Mouse (Mus musculus): ENCODE data around the gene Hsd17b14. TPM values are rescaled to one million over a fixed set of nuclear protein-coding genes. Genes with fewer than 3 reads are reported as not detected.

Hsd17b14 gene
- 1.1 and 3.2 TPM in 2 replicates for polyA plus RNA-seq (2015; fragmentation: Nextera tagmentation; extraction: Ambion mirVana)

DNA sequence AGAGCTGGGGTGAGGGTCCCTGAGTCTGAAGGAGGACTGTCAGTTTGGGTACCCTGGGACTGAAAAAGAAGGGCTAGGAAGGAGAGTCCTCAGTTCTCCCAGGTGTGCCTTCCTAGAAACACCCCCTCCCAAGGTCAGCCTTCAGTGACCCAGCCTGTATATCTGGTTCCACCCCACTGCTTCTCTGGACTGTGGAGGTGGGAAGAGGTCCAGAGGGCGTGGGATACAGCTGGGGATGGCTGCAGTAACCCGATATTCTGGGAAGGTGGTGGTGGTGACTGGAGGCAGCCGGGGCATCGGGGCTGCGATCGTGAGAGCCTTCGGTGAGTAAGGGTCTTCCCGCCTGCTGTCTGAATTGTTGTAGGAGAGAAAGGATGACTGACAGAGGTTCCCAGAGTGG is at the start of gene Hsd17b14:
Gene Hsd17b14 (plus strand): TSS at position 150 of the 400 bp plus-strand sequence.

DNA sequence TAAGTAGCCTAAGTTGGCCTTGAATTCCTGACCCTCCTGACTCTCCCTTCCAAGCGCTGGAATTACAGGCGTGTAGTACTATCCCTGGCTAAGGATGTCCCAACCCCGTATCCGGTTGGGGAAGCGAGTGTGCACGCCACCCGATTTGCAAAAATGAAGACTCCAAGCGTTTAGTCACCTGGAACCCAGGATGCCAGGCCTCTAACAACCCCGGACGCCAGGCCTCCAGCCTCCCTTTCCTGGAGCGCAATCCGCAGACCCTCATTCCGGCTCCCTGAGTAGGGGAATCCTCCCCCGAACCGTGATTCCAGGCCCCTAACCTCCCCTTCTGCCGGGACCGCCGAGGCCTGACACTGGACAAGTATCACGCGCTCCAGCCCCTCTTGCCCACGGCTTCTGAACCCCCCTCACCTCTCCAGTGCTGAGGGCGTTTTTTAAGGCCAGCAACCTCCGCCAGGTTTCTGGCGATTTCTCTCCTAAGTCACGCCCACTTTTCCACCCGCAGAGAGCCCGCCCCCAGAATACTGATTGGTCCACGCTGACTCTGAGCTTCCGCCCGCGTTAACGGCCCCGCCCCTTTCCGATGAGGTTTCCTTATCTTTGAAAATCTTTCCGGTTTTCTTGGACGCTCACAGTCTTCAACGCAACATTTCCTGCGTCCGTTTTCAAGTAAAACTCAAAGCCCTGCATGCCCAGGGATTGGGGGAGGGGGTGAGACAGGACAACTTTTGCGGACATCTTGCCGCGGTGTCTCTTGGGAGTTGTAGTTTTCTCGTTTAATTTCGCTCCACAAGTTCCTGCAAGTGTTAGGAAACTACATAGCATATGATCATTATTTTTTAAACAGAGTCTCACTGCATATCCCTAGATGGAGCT is 44.5 kb upstream of the Hsd17b14 start, which contains the start of gene Nucb1:
Gene Nucb1 (minus strand): TSS at position 495 of the 876 bp plus-strand sequence.

DNA sequence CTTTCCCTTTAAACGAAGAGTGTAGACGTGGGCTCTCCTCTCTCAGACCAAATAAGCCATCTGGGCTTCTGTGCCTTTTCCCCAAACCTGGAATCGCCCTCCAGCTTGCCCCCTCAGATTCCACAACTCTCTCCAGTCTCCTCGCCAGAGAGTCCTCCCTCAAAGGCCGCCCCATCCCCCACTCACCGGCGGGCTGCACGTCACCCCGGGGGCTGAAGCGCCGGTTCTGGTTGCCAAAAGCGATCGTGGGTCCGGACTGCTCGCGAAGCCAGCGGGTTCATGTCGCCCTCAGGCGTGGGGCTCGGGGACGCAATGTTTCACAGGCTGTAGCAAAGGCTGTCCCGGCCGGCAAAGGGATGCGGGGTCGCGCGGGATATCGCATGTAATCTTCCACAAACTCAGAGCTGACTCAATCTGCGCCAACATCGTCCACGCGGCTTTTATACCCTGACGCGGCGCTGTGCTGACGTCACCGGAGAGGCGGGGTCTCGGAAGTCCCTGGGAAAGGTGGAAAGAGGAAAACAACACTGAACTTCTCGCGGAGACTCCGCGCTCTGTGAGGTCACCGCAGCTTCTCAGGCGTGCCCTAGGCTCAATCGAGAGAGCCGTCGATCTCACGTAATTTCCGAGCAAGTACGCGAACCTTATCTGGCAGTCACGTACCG is 28.8 kb upstream of the Hsd17b14 start, which contains the start of the genes Ppp1r15a and Plekha4:
Gene Ppp1r15a (minus strand): TSS at position 460 of the 665 bp plus-strand sequence.
Gene Plekha4 (plus strand): TSS at position 522 of the 665 bp plus-strand sequence.

DNA sequence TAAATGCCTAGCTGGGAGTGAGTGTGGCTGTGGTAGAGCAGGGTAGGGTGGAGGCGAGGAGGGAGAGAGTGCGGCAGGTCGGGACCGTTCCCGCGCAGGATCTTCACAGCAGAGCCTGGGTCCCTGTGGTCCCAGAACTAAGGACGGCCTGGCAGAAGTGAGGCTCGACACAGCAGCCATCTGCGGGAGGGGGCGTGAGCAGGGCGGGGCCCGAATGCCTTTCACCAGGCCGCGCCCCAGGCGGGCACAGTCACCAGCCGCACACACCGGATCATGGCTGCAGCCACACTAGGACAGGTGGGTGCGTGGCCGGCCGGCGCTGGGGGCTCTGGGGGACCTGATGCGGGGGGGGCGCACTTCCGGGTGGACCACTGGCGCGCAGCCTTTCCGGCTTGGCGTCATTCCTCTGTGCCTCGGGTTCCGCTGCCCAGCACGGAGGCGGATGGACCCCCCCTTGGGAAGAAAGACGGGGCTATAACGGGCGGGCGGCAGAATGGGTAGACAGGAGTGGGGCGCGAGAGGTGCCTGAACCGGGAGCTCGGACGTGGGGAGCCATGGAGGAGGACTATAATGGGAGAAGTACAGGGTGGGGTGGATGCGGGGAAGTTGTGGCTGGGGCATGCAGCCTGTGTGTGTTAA is 15.5 kb downstream of the Hsd17b14 start, which contains the start of gene Bcat2:
Gene Bcat2 (plus strand): TSS at position 51 of the 639 bp plus-strand sequence.

DNA sequence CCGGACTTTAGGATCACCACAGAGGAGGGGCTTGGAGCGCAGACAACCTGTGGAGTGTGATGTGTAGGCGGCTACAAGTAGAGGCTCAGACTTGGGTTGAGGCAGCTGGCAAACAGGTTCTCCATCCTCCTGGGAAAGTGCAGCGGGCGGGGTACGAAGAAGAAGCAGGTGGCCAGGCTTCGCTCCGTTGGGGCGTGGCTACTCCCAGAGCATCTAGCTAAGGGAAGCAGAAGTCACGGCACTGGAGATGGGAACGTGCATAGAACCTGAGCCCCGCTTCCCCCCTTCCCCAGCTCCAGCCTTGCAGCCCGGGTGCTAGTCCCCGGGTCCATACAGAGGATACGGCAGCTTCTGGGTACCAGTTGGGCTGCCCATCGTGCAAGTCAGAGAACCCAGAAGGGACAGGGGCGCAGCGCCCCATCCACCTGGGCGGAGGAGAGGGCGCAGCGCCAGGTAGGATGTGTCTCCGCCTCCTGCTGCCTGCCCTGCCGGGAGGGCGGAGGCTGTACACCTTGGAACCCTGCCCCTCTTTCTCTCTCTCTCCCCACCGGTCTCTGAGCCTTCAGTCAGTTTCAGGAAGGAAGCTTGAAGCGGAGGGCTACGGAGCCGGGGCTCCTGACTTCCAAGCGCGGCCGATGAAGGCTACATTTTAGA is 62.5 kb downstream of the Hsd17b14 start, which contains the start of gene Fut1:
Gene Fut1 (plus strand): TSS at position 248 of the 654 bp plus-strand sequence.

Other genes with a start within 250 kb of the Hsd17b14 start
- gene Trpm4, start 221.1 kb upstream of the Hsd17b14 start, polyA plus RNA-seq (2015; fragmentation: Nextera tagmentation; extraction: Ambion mirVana) = 12.4 and 14.0 TPM in 2 replicates
- 0.54 and 1.4 TPM in 2 replicates for gene Hrc, start 219.6 kb upstream of the Hsd17b14 start, polyA plus RNA-seq (2015; fragmentation: Nextera tagmentation; extraction: Ambion mirVana)
- gene Ppfia3, start 187.9 kb upstream of the Hsd17b14 start, polyA plus RNA-seq (2015; fragmentation: Nextera tagmentation; extraction: Ambion mirVana) = 2.6 and 3.3 TPM in 2 replicates
- gene Lin7b, start 184.3 kb upstream of the Hsd17b14 start, polyA plus RNA-seq (2015; fragmentation: Nextera tagmentation; extraction: Ambion mirVana) = 3.1 and 3.2 TPM in 2 replicates
- gene Snrnp70, start 159.2 kb upstream of the Hsd17b14 start, polyA plus RNA-seq (2015; fragmentation: Nextera tagmentation; extraction: Ambion mirVana) = 67.6 and 113 TPM in 2 replicates
- gene Kcna7, start 149.2 kb upstream of the Hsd17b14 start, polyA plus RNA-seq (2015; fragmentation: Nextera tagmentation; extraction: Ambion mirVana) = 0.06 and 0.09 TPM in 2 replicates
- 0.44 and 0.46 TPM in 2 replicates for gene Ntf5, start 141.2 kb upstream of the Hsd17b14 start, polyA plus RNA-seq (2015; fragmentation: Nextera tagmentation; extraction: Ambion mirVana)
- not detected in 2 replicates for gene Lhb, start 134.1 kb upstream of the Hsd17b14 start, polyA plus RNA-seq (2015; fragmentation: Nextera tagmentation; extraction: Ambion mirVana)
- gene Gys1, start 120.0 kb upstream of the Hsd17b14 start, polyA plus RNA-seq (2015; fragmentation: Nextera tagmentation; extraction: Ambion mirVana) = 7.8 and 11.6 TPM in 2 replicates
- 45.5 and 60.2 TPM in 2 replicates for gene Ruvbl2, start 116.8 kb upstream of the Hsd17b14 start, polyA plus RNA-seq (2015; fragmentation: Nextera tagmentation; extraction: Ambion mirVana)
- 4,437 and 5,089 TPM in 2 replicates for gene Ftl1, start 95.0 kb upstream of the Hsd17b14 start, polyA plus RNA-seq (2015; fragmentation: Nextera tagmentation; extraction: Ambion mirVana)
- gene Bax, start 88.0 kb upstream of the Hsd17b14 start, polyA plus RNA-seq (2015; fragmentation: Nextera tagmentation; extraction: Ambion mirVana) = 172 and 189 TPM in 2 replicates
- 0.33 and 0.91 TPM in 2 replicates for gene Tulp2, start 73.0 kb upstream of the Hsd17b14 start, polyA plus RNA-seq (2015; fragmentation: Nextera tagmentation; extraction: Ambion mirVana)
- gene Gm45808, start 68.1 kb upstream of the Hsd17b14 start, polyA plus RNA-seq (2015; fragmentation: Nextera tagmentation; extraction: Ambion mirVana) = 0.35 and 0.77 TPM in 2 replicates
- gene Dhdh, start 66.1 kb upstream of the Hsd17b14 start, polyA plus RNA-seq (2015; fragmentation: Nextera tagmentation; extraction: Ambion mirVana) = 9.9 and 22.7 TPM in 2 replicates
- gene Nucb1, start 44.5 kb upstream of the Hsd17b14 start, polyA plus RNA-seq (2015; fragmentation: Nextera tagmentation; extraction: Ambion mirVana) = 163 and 205 TPM in 2 replicates
- 25.5 and 32.7 TPM in 2 replicates for gene Ppp1r15a, start 28.6 kb upstream of the Hsd17b14 start, polyA plus RNA-seq (2015; fragmentation: Nextera tagmentation; extraction: Ambion mirVana)
- gene Plekha4, start 28.6 kb upstream of the Hsd17b14 start, polyA plus RNA-seq (2015; fragmentation: Nextera tagmentation; extraction: Ambion mirVana) = 8.4 and 12.0 TPM in 2 replicates
- 58.9 and 92.5 TPM in 2 replicates for gene Bcat2, start 15.3 kb downstream of the Hsd17b14 start, polyA plus RNA-seq (2015; fragmentation: Nextera tagmentation; extraction: Ambion mirVana)
- 0.57 and 1.8 TPM in 2 replicates for gene Fgf21, start 60.6 kb downstream of the Hsd17b14 start, polyA plus RNA-seq (2015; fragmentation: Nextera tagmentation; extraction: Ambion mirVana)
- 0.17 TPM in 1 of 2 replicates, not detected in the other for gene Fut1, start 62.4 kb downstream of the Hsd17b14 start, polyA plus RNA-seq (2015; fragmentation: Nextera tagmentation; extraction: Ambion mirVana)
- gene Izumo1, start 66.9 kb downstream of the Hsd17b14 start, polyA plus RNA-seq (2015; fragmentation: Nextera tagmentation; extraction: Ambion mirVana) = 0.21 and 0.27 TPM in 2 replicates
- 7.4 and 12.5 TPM in 2 replicates for gene Rasip1, start 72.6 kb downstream of the Hsd17b14 start, polyA plus RNA-seq (2015; fragmentation: Nextera tagmentation; extraction: Ambion mirVana)
- 5.8 and 7.0 TPM in 2 replicates for gene Mamstr, start 85.1 kb downstream of the Hsd17b14 start, polyA plus RNA-seq (2015; fragmentation: Nextera tagmentation; extraction: Ambion mirVana)
- 0.12 and 0.36 TPM in 2 replicates for gene Fut2, start 111.5 kb downstream of the Hsd17b14 start, polyA plus RNA-seq (2015; fragmentation: Nextera tagmentation; extraction: Ambion mirVana)
- gene Ntn5, start 129.1 kb downstream of the Hsd17b14 start, polyA plus RNA-seq (2015; fragmentation: Nextera tagmentation; extraction: Ambion mirVana) = 0.25 TPM in 1 of 2 replicates, not detected in the other
- gene Sec1, start 139.5 kb downstream of the Hsd17b14 start, polyA plus RNA-seq (2015; fragmentation: Nextera tagmentation; extraction: Ambion mirVana) = 0.14 and 0.33 TPM in 2 replicates
- gene Car11, start 144.9 kb downstream of the Hsd17b14 start, polyA plus RNA-seq (2015; fragmentation: Nextera tagmentation; extraction: Ambion mirVana) = 8.4 and 17.6 TPM in 2 replicates
- gene Dbp, start 150.2 kb downstream of the Hsd17b14 start, polyA plus RNA-seq (2015; fragmentation: Nextera tagmentation; extraction: Ambion mirVana) = 40.4 and 69.7 TPM in 2 replicates
- 795 and 838 TPM in 2 replicates for gene Rpl18, start 160.6 kb downstream of the Hsd17b14 start, polyA plus RNA-seq (2015; fragmentation: Nextera tagmentation; extraction: Ambion mirVana)
- gene Sphk2, start 163.1 kb downstream of the Hsd17b14 start, polyA plus RNA-seq (2015; fragmentation: Nextera tagmentation; extraction: Ambion mirVana) = 13.2 and 16.9 TPM in 2 replicates
- 0.14 and 0.47 TPM in 2 replicates for gene Fam83e, start 166.3 kb downstream of the Hsd17b14 start, polyA plus RNA-seq (2015; fragmentation: Nextera tagmentation; extraction: Ambion mirVana)
- gene Spaca4, start 170.9 kb downstream of the Hsd17b14 start, polyA plus RNA-seq (2015; fragmentation: Nextera tagmentation; extraction: Ambion mirVana) = not detected in 2 replicates
- 1.4 and 2.0 TPM in 2 replicates for gene Lmtk3, start 228.8 kb downstream of the Hsd17b14 start, polyA plus RNA-seq (2015; fragmentation: Nextera tagmentation; extraction: Ambion mirVana)
- 0.54 and 0.91 TPM in 2 replicates for gene Sult2b1, start 229.8 kb downstream of the Hsd17b14 start, polyA plus RNA-seq (2015; fragmentation: Nextera tagmentation; extraction: Ambion mirVana)

All from adrenal gland, postnatal 0 days (tissue).